Mouse (Mus musculus) heart, adult 11 months (tissue): ENCODE results near the gene Scgb2b19.
"Not testable (repeated sequence)": the region's sequence is repeated elsewhere in the genome, so short reads cannot be mapped to it uniquely, and the experiment has no call there.

Experiments
- DNase-seq: peaks from one replicate; pipeline ENCODE4 v3.0.0; 2022

Scgb2b19 gene

DNA sequence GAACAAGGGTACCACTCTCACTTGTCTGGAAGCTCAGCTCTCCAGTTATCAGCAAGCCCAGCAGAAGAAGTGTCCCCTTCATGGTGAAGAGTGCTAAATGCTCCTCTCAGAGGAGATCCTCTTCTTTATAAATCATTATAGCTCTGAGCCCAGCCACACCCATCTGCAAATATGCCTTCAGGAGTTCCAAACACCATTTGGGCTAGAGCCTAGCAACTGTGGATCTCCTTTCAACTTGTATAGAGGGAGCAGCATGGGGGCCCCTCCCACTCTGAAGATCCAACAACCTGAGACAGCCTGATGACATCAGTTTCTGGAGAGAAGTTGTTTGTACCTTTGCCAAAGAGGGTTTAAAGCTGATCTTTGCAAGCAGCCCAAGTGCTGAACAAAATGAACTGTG lies at the start of gene Scgb2b19:
Gene Scgb2b19, minus strand, starts transcription at position 101 of the 400 bp plus-strand sequence.
- not testable (repeated sequence) for DNase-seq

DNA sequence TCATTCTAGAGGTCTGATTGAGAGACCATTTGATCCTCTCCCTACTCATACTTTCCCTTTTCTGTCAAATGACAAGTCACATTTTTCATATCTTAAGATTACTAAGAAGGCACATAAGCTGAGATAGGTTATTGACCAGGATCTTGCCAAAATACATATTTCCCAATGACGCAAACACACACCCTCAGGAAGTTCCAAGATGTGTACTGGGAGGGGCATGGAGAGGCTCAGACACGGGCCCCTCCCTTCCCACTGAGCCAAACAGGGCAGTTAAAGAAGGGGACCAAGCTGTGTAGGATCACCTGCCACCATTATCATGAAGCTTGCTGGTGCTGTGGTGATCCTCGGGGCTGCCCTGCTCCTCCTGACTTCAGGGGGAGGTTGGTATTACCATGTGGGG lies 6.9 kb upstream of the Scgb2b19 start, which contains the start of gene Scgb1b19:
Gene Scgb1b19, plus strand, starts transcription at position 301 of the 400 bp plus-strand sequence.
- peak; percentile 82 for DNase-seq
